Mouse (Mus musculus) mouse embryonic stem cell (cell line): ENCODE measurements around the gene Pip4k2c.

Source experiments
- in situ Hi-C, 2 experiments: fragments of 300-500 bp; cut with MboI; formaldehyde crosslinking; loops; 1 replicate in 1 of 2; 3 replicates in 1 of 2; pipeline ENCODE4 v1.14.3; 2019 to 2020; ENCODE audit warnings: low sequenced_read_pairs in 2 of 2, low pct_unique_long_range_greater_than_20kb in 1 of 2, mixed read lengths in 1 of 2; ENCODE audit not compliant: unreplicated experiment in 1 of 2

The Pip4k2c gene

GRCm38 (mm10) chr10:127191191-127192056, 20.0 kb downstream of the Pip4k2c start:
- in situ Hi-C loops: no loop called here

GRCm38 (mm10) chr10:127190398-127191190, 20.8 kb downstream of the Pip4k2c start:
- in situ Hi-C loops: no loop called here

GRCm38 (mm10) chr10:127189651-127190381, 21.6 kb downstream of the Pip4k2c start, which contains the start of gene Arhgef25:
Gene Arhgef25 (minus strand): TSS chr10:127190083.
- in situ Hi-C loops: loop anchor here in 1 of 2 experiments (5.0 to 10.0 kb wide), 2 partner anchors 32 to 55 kb away; no protein-coding TSS in a partner anchor

GRCm38 (mm10) chr10:127189116-127189650, 22.2 kb downstream of the Pip4k2c start:
- in situ Hi-C loops: loop anchor here in 1 of 2 experiments (5.0 to 10.0 kb wide), 2 partner anchors 33 to 56 kb away; no protein-coding TSS in a partner anchor

GRCm38 (mm10) chr10:127188465-127189115, 22.8 kb downstream of the Pip4k2c start:
- in situ Hi-C loops: loop anchor here in 1 of 2 experiments (5.0 to 10.0 kb wide), 2 partner anchors 34 to 56 kb away; no protein-coding TSS in a partner anchor

GRCm38 (mm10) chr10:127188079-127188453, 23.3 kb downstream of the Pip4k2c start:
- in situ Hi-C loops: loop anchor here in 1 of 2 experiments (5.0 to 10.0 kb wide), 2 partner anchors 34 to 57 kb away; no protein-coding TSS in a partner anchor

- in situ Hi-C loops: loop anchor here in 1 of 2 experiments (5.0 to 10.0 kb wide), 2 partner anchors 35 to 57 kb away; no protein-coding TSS in a partner anchor
Measured at GRCm38 (mm10) chr10:127187371-127188078, 23.9 kb downstream of the Pip4k2c start.

- in situ Hi-C loops: loop anchor here in 1 of 2 experiments (5.0 to 10.0 kb wide), 2 partner anchors 36 to 58 kb away; no protein-coding TSS in a partner anchor
Measured at GRCm38 (mm10) chr10:127186451-127186850, 24.9 kb downstream of the Pip4k2c start.

- in situ Hi-C loops: loop anchor here in 1 of 2 experiments (5.0 to 10.0 kb wide), 2 partner anchors 37 to 59 kb away; no protein-coding TSS in a partner anchor
Measured at GRCm38 (mm10) chr10:127185506-127185905, 25.9 kb downstream of the Pip4k2c start.

- in situ Hi-C loops: loop anchor here in 1 of 2 experiments (5.0 to 10.0 kb wide), 2 partner anchors 37 to 60 kb away; no protein-coding TSS in a partner anchor
Measured at GRCm38 (mm10) chr10:127185101-127185500, 26.3 kb downstream of the Pip4k2c start.

- in situ Hi-C loops: loop anchor here in 1 of 2 experiments (10.0 kb wide), 1 partner anchor 61 kb away; no protein-coding TSS in a partner anchor
Measured at GRCm38 (mm10) chr10:127183759-127184158, 27.6 kb downstream of the Pip4k2c start.

GRCm38 (mm10) chr10:127182624-127183023, 28.8 kb downstream of the Pip4k2c start:
- in situ Hi-C loops: loop anchor here in 1 of 2 experiments (10.0 kb wide), 1 partner anchor 62 kb away; no protein-coding TSS in a partner anchor

- in situ Hi-C loops: loop anchor here in 1 of 2 experiments (10.0 kb wide), 1 partner anchor 63 kb away; no protein-coding TSS in a partner anchor
Measured at GRCm38 (mm10) chr10:127181566-127181965, 29.8 kb downstream of the Pip4k2c start.

- in situ Hi-C loops: loop anchor here in 1 of 2 experiments (10.0 kb wide), 1 partner anchor 64 kb away; no protein-coding TSS in a partner anchor
Measured at GRCm38 (mm10) chr10:127180695-127181047, 30.7 kb downstream of the Pip4k2c start.

- in situ Hi-C loops: loop anchor here (5.0 to 10.0 kb wide), 3 partner anchors 55 to 157 kb away; partner anchors contain the start of gene Os9 (in 1 of the 2)
Measured at GRCm38 (mm10) chr10:127179871-127180694, 31.3 kb downstream of the Pip4k2c start, which contains the start of gene Slc26a10. Gene Slc26a10 (minus strand): TSS chr10:127180645.
